Mouse (Mus musculus) adrenal gland, postnatal 25 days (tissue): Measurements from ENCODE around the gene Mis18bp1. TPM values are rescaled to one million over a fixed set of nuclear protein-coding genes. Genes with fewer than 3 reads are reported as not detected.
"Not testable (repeated sequence)": the region's sequence is repeated elsewhere in the genome, so short reads cannot be mapped to it uniquely, and the experiment has no call there.

Source experiments
- DNase-seq: peaks from one replicate; pipeline ENCODE4 v3.0.0; 2021; ENCODE audit warnings: mixed read lengths
- long read RNA-seq: library from polyadenylated mRNA; stranded (forward); transcript quantifications from one replicate; pipeline ENCODE4 v2.0.0, GENCODE M21; 2021
- total RNA-seq: library from RNA; stranded (reverse); gene quantifications from 2 replicates; pipeline ENCODE4 v1.2.3, GENCODE M21; 2021

The Mis18bp1 gene
- total RNA-seq, result 2.0 and 3.4 TPM in 2 replicates
- long read RNA-seq, partial matches to known transcripts, result 2 of 2 reads
- long read RNA-seq, other reads (novel, unspliced or antisense), result 0 of 2 reads

DNA sequence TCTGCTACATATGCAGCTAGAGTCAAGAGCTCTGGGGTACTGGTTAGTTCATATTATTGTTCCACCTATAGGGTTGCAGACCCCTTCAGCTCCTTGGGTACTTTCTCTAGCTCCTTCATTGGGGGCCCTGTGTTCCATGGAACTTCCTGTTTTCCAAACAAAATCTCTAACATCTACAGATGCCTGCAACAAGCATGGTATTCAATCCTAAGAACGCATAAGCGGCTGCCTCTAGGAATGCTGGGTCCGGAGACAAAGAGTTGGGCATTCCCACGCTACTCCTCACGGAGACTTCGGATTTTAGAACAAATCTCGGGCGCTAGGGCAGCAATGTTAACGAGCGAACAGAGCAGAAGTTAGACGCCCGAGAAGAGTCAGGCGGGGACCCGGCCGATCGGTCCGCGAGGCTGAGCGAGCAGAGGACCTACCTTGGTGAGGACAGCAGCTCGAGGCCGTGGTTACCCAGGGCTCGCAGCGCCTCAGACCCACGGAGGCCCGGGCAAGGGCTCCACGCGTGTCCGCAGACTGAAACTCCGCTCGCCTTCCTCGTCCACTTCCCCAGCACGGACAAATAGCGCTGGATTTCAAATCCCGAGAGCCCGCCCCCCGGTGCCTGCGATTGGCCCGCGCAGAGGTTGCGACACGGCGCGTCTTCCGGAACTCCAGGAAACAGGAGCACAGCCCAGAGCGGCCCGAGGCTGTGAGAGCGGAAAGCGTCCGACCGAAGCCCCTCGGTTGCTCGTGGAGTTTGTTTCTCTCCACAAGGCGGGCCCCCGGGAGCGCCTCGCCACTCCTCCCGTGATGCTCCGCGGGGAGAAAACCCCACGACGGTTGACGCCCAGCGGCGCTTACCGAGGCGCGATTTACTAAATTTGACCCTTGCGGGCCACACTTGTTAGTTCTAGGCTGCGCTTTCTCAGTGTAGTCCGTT lies at the start of gene Mis18bp1:
Gene Mis18bp1 (minus strand): TSS at position 584 of the 931 bp plus-strand sequence.
- peak; percentile 94 for DNase-seq

DNA sequence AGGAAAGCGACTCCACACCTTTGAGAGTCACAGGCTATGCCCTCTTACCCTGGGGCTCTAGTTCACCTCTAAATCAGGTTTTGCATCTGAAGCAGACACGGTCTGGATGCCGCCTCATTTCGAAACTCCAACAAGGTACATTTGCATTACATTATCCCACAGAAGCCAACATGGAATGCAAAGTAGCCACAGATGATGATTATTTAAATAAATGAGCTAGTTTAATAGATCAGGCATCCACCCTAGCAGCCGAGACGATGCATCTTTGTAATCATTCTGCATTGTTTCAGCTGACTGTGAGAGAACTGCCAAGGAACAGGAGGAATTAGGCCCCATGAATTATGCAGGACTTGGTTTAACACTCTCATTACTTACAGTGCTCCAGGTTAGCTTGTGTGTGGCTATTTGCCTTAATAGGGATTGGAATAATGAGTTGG lies 44.0 kb upstream of the Mis18bp1 start:
- no peak for DNase-seq

DNA sequence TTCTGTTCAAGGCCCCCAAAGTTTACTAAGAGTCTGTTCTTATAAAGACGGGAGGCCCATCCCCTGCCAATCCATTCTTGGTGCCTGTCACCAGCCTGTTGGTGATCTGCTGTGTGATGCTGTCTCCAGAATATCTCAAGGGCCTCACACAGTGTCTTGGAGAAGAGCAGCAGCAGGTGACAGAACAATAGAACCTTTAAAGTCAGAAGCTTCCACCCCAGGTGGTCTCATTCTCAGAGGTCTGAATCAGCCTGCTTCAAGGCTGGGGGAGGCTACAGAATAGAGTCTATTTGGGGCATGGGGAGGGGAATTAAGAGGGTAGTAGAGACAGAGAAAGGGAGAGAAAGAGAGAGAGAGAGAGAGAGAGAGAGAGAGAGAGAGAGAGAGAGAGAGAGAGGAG lies 34.0 kb upstream of the Mis18bp1 start:
- DNase-seq, result no peak

DNA sequence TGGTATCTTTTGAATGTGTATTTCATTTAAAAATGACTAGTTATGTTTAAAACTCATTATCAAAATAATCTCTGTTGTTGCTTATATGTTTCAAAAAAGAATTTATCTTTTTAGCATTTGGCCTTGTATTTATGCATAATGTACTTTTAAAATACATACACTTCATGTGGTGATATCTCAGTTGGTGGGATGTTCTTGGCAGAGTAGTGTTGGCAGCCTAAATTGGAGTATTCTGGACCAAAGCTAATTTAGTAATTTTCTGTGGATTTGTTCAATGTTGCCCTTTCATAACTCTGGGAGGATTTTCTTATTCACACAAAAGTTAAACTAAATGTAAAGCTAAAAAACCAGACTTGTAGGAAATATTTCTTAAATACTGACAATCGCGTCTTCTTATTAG lies 29.4 kb upstream of the Mis18bp1 start:
- no peak for DNase-seq

GRCm38 (mm10) chr12:65194003-65194530 lies 21.7 kb upstream of the Mis18bp1 start:
- no peak for DNase-seq

GRCm38 (mm10) chr12:65189213-65189612 lies 16.8 kb upstream of the Mis18bp1 start:
- DNase-seq, result no peak

- DNase-seq, result no peak
These were observed 15.0 kb upstream of the Mis18bp1 start for GRCm38 (mm10) chr12:65187365-65187764.

- no peak for DNase-seq
These were observed 1.3 kb upstream of the Mis18bp1 start for GRCm38 (mm10) chr12:65173736-65174135.

- peak; percentile 30 for DNase-seq
These were observed 555 bp upstream of the Mis18bp1 start for GRCm38 (mm10) chr12:65172959-65173358.

DNA sequence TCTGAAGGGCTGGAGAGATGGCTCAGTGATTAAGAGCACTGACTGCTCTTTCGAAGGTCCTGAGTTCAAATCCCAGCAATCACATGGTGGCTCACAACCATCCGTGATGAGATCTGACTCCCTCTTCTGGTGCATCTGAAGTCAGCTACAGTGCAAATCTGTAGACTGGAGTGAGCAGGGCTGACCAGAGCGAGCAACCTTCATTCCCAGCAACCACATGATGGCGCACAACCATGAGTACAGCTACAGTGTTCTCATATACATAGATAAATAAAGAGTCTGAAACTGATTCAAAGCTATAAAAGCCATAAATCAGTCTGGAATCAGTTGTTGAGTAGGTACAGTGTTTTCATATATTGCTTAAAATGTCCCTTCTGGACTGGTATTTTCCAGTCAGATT lies 36.3 kb downstream of the Mis18bp1 start:
- not testable (repeated sequence) for DNase-seq

GRCm38 (mm10) chr12:65119451-65119850 lies 53.0 kb downstream of the Mis18bp1 start:
- DNase-seq, result no peak

DNA sequence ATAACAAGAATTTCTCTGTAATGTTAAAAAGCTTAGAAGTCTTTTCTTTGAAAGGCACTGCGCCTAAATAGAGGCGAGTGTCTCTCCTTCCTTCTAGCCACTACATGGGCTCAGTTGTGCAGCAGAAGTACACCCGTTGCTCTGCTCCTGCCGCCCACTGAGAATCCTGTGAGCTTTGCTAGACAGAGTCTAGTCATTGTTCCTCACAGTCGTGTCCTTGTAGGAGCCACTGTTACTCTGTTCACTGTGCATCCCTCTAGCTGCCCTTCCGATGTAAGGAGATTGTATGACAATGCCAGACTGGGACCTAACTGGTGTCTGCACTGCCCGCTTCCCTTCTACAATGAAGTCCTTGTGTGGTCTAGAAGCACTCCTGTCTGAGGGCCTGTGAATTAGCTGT lies 53.4 kb downstream of the Mis18bp1 start:
- DNase-seq, result no peak

DNA sequence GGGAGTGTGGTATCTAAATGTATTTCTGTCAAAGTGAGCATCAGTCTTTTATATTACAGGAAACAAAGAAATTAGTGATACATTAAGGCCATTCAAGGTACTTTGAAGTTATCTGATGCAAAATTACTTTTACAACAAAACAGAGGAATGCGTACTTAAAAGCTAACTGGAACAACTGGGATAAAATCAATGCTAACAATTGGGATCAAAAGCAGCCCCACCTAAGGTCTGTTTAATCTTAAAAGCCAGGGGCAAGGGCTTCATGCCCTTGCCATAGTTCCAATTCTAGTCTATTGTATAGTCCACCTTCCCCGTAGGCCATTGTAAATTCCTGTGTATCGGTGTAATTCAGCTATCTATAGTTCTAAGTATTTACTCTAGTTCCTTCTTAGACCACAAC lies 57.4 kb downstream of the Mis18bp1 start:
- not testable (repeated sequence) for DNase-seq

- DNase-seq, result no peak
These were observed 58.5 kb downstream of the Mis18bp1 start for GRCm38 (mm10) chr12:65113925-65114324.

DNA sequence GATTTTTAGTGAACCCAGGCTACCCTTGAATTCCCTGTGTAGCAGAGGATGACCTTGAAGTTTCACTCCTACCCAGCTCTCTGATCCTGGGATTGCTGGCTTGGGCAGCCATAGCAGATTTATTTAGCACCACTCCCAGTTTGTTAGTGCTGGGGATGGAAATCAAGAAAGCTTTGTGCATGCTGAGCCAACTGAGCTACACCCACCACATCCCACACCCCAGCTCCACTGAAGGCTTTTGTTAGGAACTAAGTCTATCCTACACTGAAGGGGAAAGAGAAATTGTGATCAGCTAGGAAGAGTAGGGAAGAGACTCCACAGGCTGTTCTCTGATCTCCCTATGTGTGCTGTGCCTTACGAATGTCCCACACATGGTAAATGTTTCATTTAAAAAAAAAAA lies 59.6 kb downstream of the Mis18bp1 start:
- DNase-seq, result no peak

- DNase-seq, result no peak
These were observed 60.9 kb downstream of the Mis18bp1 start for GRCm38 (mm10) chr12:65111503-65111902.

DNA sequence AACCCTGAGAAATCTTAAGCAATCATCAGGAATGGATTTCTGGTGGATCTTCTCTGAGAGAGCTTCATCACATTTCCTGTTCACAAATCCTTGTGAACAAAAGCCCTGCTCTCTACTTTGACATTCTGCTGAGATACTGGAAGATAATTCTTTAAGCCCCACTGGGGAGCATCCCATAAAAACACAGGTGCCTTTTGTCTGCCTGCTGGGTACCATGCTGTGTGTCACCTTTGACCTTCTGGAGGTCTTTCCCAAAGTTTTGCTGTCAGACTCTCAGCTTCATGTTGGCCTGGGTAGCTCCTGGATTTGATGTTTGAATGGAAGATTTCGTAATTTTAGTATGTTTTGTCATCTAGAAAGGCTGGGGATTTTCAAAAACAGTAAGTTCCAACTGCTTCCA lies 63.7 kb downstream of the Mis18bp1 start:
- no peak for DNase-seq

Other genes starting within 250 kb of the Mis18bp1 start
- 13.0 and 14.5 TPM in 2 replicates for gene Klhl28, start 207.1 kb downstream of the Mis18bp1 start, total RNA-seq
- 36.8 and 37.1 TPM in 2 replicates for gene Togaram1, start 206.8 kb downstream of the Mis18bp1 start, total RNA-seq
- gene Prpf39, start 136.3 kb downstream of the Mis18bp1 start, total RNA-seq, result 48.9 and 49.2 TPM in 2 replicates
- gene Fkbp3, start 98.6 kb downstream of the Mis18bp1 start, total RNA-seq, result 113 and 117 TPM in 2 replicates
- gene Fancm, start 97.0 kb downstream of the Mis18bp1 start, total RNA-seq, result 14.5 and 17.6 TPM in 2 replicates
- gene Wdr20rt, start 52.9 kb upstream of the Mis18bp1 start, total RNA-seq, result not detected in 2 replicates